ENCODE assay signal across 2 mouse cellular contexts in genomic region chr7:100264934-100265333, GRCm38 (mm10). TPM values are rescaled to one million over a fixed set of nuclear protein-coding genes. Genes with fewer than 3 reads are reported as not detected.
"Had no signal": no experiment of that assay in that cellular context is flagged by ENCODE, and none has a peak within 500 bp of the region (broad histone marks: within the 10 kb centered on the region; RNA-seq: fewer than 3 reads in every experiment).

No protein-coding gene starts in this region.

RNA-seq across cellular contexts. Expression of gene P4ha3, which starts 20.4 kb away (rescaled TPM):
- total RNA-seq: monocyte, adult 5-6 weeks; neutrophil, adult 5-6 weeks had no signal
